Mouse (Mus musculus): Measurements from ENCODE around the gene Rufy4.

- TF ChIP-seq CTCF (IDR thresholded peaks at IDR 0.05; ENCODE audit: borderline replicate concordance, insufficient read depth, low read depth, low read length) (no peak), POLR2A (IDR thresholded peaks at IDR 0.05; ENCODE audit: borderline replicate concordance, insufficient read depth, low read length) (no peak)
Measured at GRCm38 (mm10) chr1:74121821-74122576, 3.3 kb upstream of the Rufy4 start.
